ENCODE assay signal across 11 mouse cellular contexts in the genomic region with DNA sequence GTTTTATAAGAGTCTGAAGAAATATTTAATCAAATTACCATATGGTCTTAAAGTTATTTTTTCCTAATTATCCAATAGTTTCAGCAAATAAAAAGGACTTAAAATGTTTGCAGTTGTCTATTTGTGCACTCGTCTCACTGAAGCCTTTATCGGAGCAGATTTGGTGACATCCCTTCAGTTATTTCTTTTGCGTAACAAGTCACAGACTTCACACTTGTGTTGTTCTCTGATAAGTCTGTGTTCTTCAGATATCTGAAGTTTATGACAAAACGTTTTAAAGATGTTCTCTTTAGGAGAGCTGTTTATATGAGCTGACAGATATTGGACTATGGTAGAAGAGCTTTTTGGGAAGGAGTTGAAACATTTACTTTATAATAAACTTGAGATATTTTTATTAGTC.
"Had no signal": no experiment of that assay in that cellular context is flagged by ENCODE, and none has a peak within 500 bp of the region (broad histone marks: within the 10 kb centered on the region; RNA-seq: fewer than 3 reads in every experiment).

No protein-coding gene starts in this region.

- H3K9me3 ChIP-seq: limb, embryonic 15.5 days; midbrain, embryonic 13.5 days had no signal

- H3K4me3 ChIP-seq: left cerebral cortex, adult 2 months; limb, embryonic 15.5 days; midbrain, embryonic 13.5 days had no signal

- H3K27me3 ChIP-seq: limb, embryonic 15.5 days; midbrain, embryonic 13.5 days had no signal

- H3K9ac ChIP-seq: limb, embryonic 15.5 days; lung, embryonic 14.5 days; midbrain, embryonic 13.5 days had no signal

- H3K4me2 ChIP-seq: limb, embryonic 15.5 days; lung, embryonic 14.5 days; midbrain, embryonic 13.5 days had no signal

- H3K27ac ChIP-seq: left cerebral cortex, adult 2 months; limb, embryonic 15.5 days; macrophage; midbrain, embryonic 13.5 days had no signal

- ATAC-seq: midbrain, embryonic 13.5 days had no signal

- H3K4me1 ChIP-seq: limb, embryonic 15.5 days; midbrain, embryonic 13.5 days had no signal

- DNase-seq: kidney, adult 11 months; kidney, adult 9 months; lung, embryonic 14.5 days; lung, postnatal 10 days; right cerebral cortex, adult 18-20 months; right cerebral cortex, postnatal 25 days; thymus, postnatal 36 days had no signal

- H3K36me3 ChIP-seq: limb, embryonic 15.5 days; midbrain, embryonic 13.5 days had no signal
